In genomic region chr3:98941601-98942000, GRCm38 (mm10) we compare ENCODE assay signal across 10 mouse cellular contexts. TPM values are rescaled to one million over a fixed set of nuclear protein-coding genes. Genes with fewer than 3 reads are reported as not detected.
A peak's percentile ranks its signal among the peaks of the same experiment; 100 is the strongest.
DNase-seq lines count a peak whose midpoint lies in the region; ATAC-seq and TF ChIP-seq lines count a peak whose summit lies in the region.
"Had no signal": no experiment of that assay in that cellular context is flagged by ENCODE, and none has a peak within 500 bp of the region (broad histone marks: within the 10 kb centered on the region; RNA-seq: fewer than 3 reads in every experiment).

No protein-coding gene starts in this region.

- H3K36me3 ChIP-seq in heart, embryonic 16.5 days (ENCODE audit: control insufficient read depth, insufficient read depth): no peaks in the 10 kb centered on the region
- no peaks in the 10 kb centered on the region for H3K36me3 ChIP-seq in embryonic facial prominence, embryonic 14.5 days (ENCODE audit: control insufficient read depth, insufficient read depth, low read length)
- no peaks in the 10 kb centered on the region for H3K36me3 ChIP-seq in hindbrain, postnatal 0 days (ENCODE audit: insufficient read depth, low read length)
- H3K36me3 ChIP-seq in midbrain, embryonic 13.5 days: no peaks in the 10 kb centered on the region

- H3K4me1 ChIP-seq in heart, embryonic 16.5 days (ENCODE audit: control insufficient read depth, insufficient read depth, low read length): no peaks in the 10 kb centered on the region; the same call in 1 of the 2 replicates
- peaks cover 9% of the 10 kb centered on the region for H3K4me1 ChIP-seq in embryonic facial prominence, embryonic 14.5 days (ENCODE audit: control insufficient read depth, insufficient read depth, low read length)
- peaks cover 8% of the 10 kb centered on the region for H3K4me1 ChIP-seq in hindbrain, postnatal 0 days (ENCODE audit: insufficient read depth, low read length)
- H3K4me1 ChIP-seq in midbrain, embryonic 13.5 days (replicated peaks): peaks cover 15% of the 10 kb centered on the region

- peak overlapping the region; percentile 67 for H3K4me2 ChIP-seq in heart, embryonic 16.5 days (ENCODE audit: low read depth, low read length)
- H3K4me2 ChIP-seq in embryonic facial prominence, embryonic 14.5 days (ENCODE audit: low read depth, low read length): peak overlapping the region; percentile 67
- H3K4me2 ChIP-seq in hindbrain, postnatal 0 days (ENCODE audit: low read depth, low read length): peak overlapping the region; percentile 68
- peak overlapping the region; percentile 72 for H3K4me2 ChIP-seq in midbrain, embryonic 13.5 days (replicated peaks)

- no peak for ATAC-seq in heart, embryonic 16.5 days (replicated peaks; ENCODE audit: extremely low read depth, insufficient read depth, low FRiP score)
- ATAC-seq in embryonic facial prominence, embryonic 14.5 days (ENCODE audit: low read depth): no peak
- ATAC-seq in hindbrain, postnatal 0 days: no peak
- ATAC-seq in midbrain, embryonic 13.5 days: peak; percentile 74
- no peak for ATAC-seq in cerebellum, adult (ENCODE audit: insufficient number of reproducible peaks, low FRiP score, low TSS enrichment)

- no peaks in the 10 kb centered on the region for H3K27me3 ChIP-seq in heart, embryonic 16.5 days (ENCODE audit: control insufficient read depth, insufficient read depth, low read length)
- H3K27me3 ChIP-seq in embryonic facial prominence, embryonic 14.5 days (replicated peaks; ENCODE audit: control insufficient read depth, insufficient read depth, low read length): no peaks in the 10 kb centered on the region
- no peaks in the 10 kb centered on the region for H3K27me3 ChIP-seq in hindbrain, postnatal 0 days (ENCODE audit: insufficient read depth, low read length)
- no peaks in the 10 kb centered on the region for H3K27me3 ChIP-seq in midbrain, embryonic 13.5 days

- WGBS in heart, embryonic 16.5 days: 39% methylated on average over 10 of the region's 10 CpGs
- 41% methylated on average over 10 of the region's 10 CpGs for WGBS in embryonic facial prominence, embryonic 14.5 days
- 24% methylated on average over 10 of the region's 10 CpGs for WGBS in hindbrain, postnatal 0 days
- 37% methylated on average over 10 of the region's 10 CpGs for WGBS in midbrain, embryonic 13.5 days

- no peak overlapping the region for H3K9ac ChIP-seq in heart, embryonic 16.5 days (ENCODE audit: low read length)
- peak overlapping the region; percentile 5; the same call in 1 of the 2 replicates for H3K9ac ChIP-seq in embryonic facial prominence, embryonic 14.5 days (ENCODE audit: low read depth, low read length)
- H3K9ac ChIP-seq in hindbrain, postnatal 0 days (replicated peaks; ENCODE audit: low read length): no peak overlapping the region
- H3K9ac ChIP-seq in midbrain, embryonic 13.5 days (replicated peaks): peak overlapping the region; percentile 55

- no peaks in the 10 kb centered on the region for H3K9me3 ChIP-seq in heart, embryonic 16.5 days (replicated peaks; ENCODE audit: control insufficient read depth, low read length)
- no peaks in the 10 kb centered on the region for H3K9me3 ChIP-seq in embryonic facial prominence, embryonic 14.5 days (ENCODE audit: control insufficient read depth, low read length)
- no peaks in the 10 kb centered on the region for H3K9me3 ChIP-seq in hindbrain, postnatal 0 days (ENCODE audit: low read length)
- no peaks in the 10 kb centered on the region for H3K9me3 ChIP-seq in midbrain, embryonic 13.5 days

- H3K27ac ChIP-seq in heart, embryonic 16.5 days (ENCODE audit: low read length): no peak overlapping the region
- H3K27ac ChIP-seq in embryonic facial prominence, embryonic 14.5 days (replicated peaks; ENCODE audit: low read depth, low read length): no peak overlapping the region
- no peak overlapping the region for H3K27ac ChIP-seq in hindbrain, postnatal 0 days
- H3K27ac ChIP-seq in midbrain, embryonic 13.5 days: no peak overlapping the region
- no peak overlapping the region for H3K27ac ChIP-seq in left cerebral cortex, adult 2 months

- H3K4me3 ChIP-seq in heart, embryonic 16.5 days (ENCODE audit: low read length): peak overlapping the region; percentile 45
- H3K4me3 ChIP-seq in embryonic facial prominence, embryonic 14.5 days (ENCODE audit: low read depth, low read length): peak overlapping the region; percentile 29
- peak overlapping the region; percentile 24 for H3K4me3 ChIP-seq in hindbrain, postnatal 0 days (ENCODE audit: low read length)
- H3K4me3 ChIP-seq in midbrain, embryonic 13.5 days (replicated peaks): peak overlapping the region; percentile 37
- no peak overlapping the region for H3K4me3 ChIP-seq in left cerebral cortex, adult 2 months

- intact Hi-C loops in left cerebral cortex, adult 2 months (cut with DNase I): no loop called here

- no peak for DNase-seq in heart, adult 9 months (ENCODE audit: low spot score in 2 of 2)
- DNase-seq in embryonic facial prominence, embryonic 14.5 days (ENCODE audit: low spot score): no peak
- no peak for DNase-seq in hindbrain, postnatal 0 days (ENCODE audit: low spot score)
- no peak for DNase-seq in left cerebral cortex, adult 2 months (ENCODE audit: extremely low spot score in 1 of 2, low spot score in 2 of 2)
- no peak for DNase-seq in spleen, adult 18-20 months
- DNase-seq: adrenal gland, postnatal 25 days; kidney, adult 2 months had no signal

- no peak for TF ChIP-seq CTCF in hindbrain, postnatal 0 days (IDR thresholded peaks at IDR 0.05; ENCODE audit: low read depth)
- no peak for TF ChIP-seq CTCF in left cerebral cortex, adult 2 months (IDR thresholded peaks at IDR 0.05)

RNA-seq across cellular contexts. Expression of gene Hao2, which starts 48.6 kb away (rescaled TPM):
- polyA plus RNA-seq in heart, embryonic 16.5 days (2015; fragmentation: Nextera tagmentation; extraction: Ambion mirVana): 0.14 TPM in 1 of 2 replicates, not detected in the other
- not detected in 2 replicates for polyA plus RNA-seq in embryonic facial prominence, embryonic 14.5 days (2014; fragmentation: Nextera tagmentation; extraction: Ambion mirVana)
- not detected in 2 replicates for total RNA-seq in hindbrain, postnatal 0 days (2014; rRNA removed)
- polyA plus RNA-seq in hindbrain, postnatal 0 days (2015; fragmentation: Nextera tagmentation; extraction: Ambion mirVana): not detected in 2 replicates
- not detected in 2 replicates for polyA plus RNA-seq in midbrain, embryonic 13.5 days (2015; fragmentation: Nextera tagmentation; extraction: Ambion mirVana)
- total RNA-seq in left cerebral cortex, adult 2 months (2021): not detected

Comparison
In these comparisons a context has a peak if more than half of its experiments do, and no peak if none do; other contexts are left out.
1. H3K9ac ChIP-seq: peak in embryonic facial prominence, embryonic 14.5 days (single experiment) and midbrain, embryonic 13.5 days (single experiment); none in heart, embryonic 16.5 days (single experiment) and hindbrain, postnatal 0 days (single experiment).
2. Peak in every context shown above with its lines, with median percentiles within 50 percentile points of each other: H3K4me2 ChIP-seq.